Mouse (Mus musculus): ENCODE measurements around the gene Cep63. TPM values are rescaled to one million over a fixed set of nuclear protein-coding genes. Genes with fewer than 3 reads are reported as not detected.
A peak's percentile ranks its signal among the peaks of the same experiment; 100 is the strongest.

The Cep63 gene
- 34.2 and 48.8 TPM in 2 replicates for polyA plus RNA-seq (2014; fragmentation: Nextera tagmentation; extraction: Ambion mirVana)

DNA sequence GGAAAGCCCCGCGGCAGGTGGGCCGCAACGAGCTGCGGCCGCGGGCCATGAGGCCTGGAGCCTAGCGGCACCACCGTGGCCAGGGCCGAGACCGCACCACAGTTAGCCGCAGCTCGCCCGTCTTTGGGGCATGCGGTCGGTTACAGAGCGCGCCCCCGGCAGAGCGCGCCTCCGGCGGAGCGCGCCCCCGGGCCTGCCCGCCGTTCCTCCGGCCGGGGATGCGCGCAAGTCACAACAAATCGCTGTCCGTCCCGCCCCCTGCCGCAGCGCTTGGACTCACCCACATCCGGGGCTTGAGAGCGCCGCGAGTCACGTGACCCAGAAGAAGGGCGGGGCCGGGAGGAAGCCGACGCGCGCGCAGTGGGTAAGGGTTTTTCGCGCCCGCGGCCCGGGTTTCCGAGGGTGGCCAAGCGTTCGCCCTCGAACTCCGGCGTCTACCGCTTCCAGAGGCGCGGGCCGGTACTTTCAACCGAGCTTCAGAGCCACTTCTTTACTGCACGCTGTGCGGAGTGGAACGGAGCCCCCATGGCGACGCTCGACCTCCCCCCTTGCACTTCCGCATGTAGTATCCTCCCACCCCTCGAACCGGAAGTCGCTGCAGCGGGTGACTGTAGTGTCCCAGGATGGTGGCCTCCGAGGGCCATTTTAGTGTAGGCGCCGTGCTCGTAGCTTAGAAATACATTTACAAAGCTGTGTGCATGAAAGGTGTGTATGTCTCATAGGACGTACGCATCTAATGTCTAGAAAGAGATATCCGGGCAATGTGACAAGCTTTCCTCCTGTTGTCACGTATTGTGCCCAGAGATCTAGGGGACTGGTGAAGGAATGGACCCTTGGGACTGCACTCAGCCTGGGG is at the start of gene Cep63, which contains the start of gene Anapc13:
TSS of gene Cep63 (minus strand) at position 552 of the 856 bp plus-strand sequence.
TSS of gene Anapc13 (plus strand) at position 314 of the 856 bp plus-strand sequence.
- H3K36me3 ChIP-seq (ENCODE audit: control insufficient read depth, insufficient read depth, low read length) = no peaks in the 10 kb centered on the region
- peak within 1 kb of the TSS; percentile 92 for H3K27ac ChIP-seq (ENCODE audit: low read depth, low read length)
- no peaks in the 10 kb centered on the region for H3K9me3 ChIP-seq (replicated peaks; ENCODE audit: control insufficient read depth, low read length)
- peak within 1 kb of the TSS; percentile 84 for H3K4me2 ChIP-seq
- H3K4me3 ChIP-seq (ENCODE audit: low read depth, low read length) = peak within 1 kb of the TSS; percentile 85
- WGBS (ENCODE audit: insufficient replicate concordance) = under 1% methylated on average over 73 of the region's 84 CpGs
- no peaks in the 10 kb centered on the region for H3K27me3 ChIP-seq (ENCODE audit: control insufficient read depth, insufficient read depth, low read length)
- peak within 1 kb of the TSS; percentile 100 for H3K9ac ChIP-seq (ENCODE audit: low read depth, low read length)
- H3K4me1 ChIP-seq (ENCODE audit: control insufficient read depth, insufficient read depth, low read length) = peaks cover 13% of the 10 kb centered on the region
- peak; percentile 94 for ATAC-seq (replicated peaks; ENCODE audit: insufficient number of reproducible peaks, low FRiP score, low TSS enrichment)

GRCm38 (mm10) chr9:102675922-102676321 is 49.6 kb upstream of the Cep63 start:
- Histone ChIP-seq H3K4me3 (ENCODE audit: low read depth, low read length) (no peak overlapping the region), H3K4me2 (no peak overlapping the region), H3K9me3 (replicated peaks; ENCODE audit: control insufficient read depth, low read length) (no peaks in the 10 kb centered on the region), H3K9ac (ENCODE audit: low read depth, low read length) (no peak overlapping the region), H3K4me1 (ENCODE audit: control insufficient read depth, insufficient read depth, low read length) (peaks cover 25% of the 10 kb centered on the region), H3K36me3 (ENCODE audit: control insufficient read depth, insufficient read depth, low read length) (no peaks in the 10 kb centered on the region), H3K27me3 (ENCODE audit: control insufficient read depth, insufficient read depth, low read length) (no peaks in the 10 kb centered on the region), H3K27ac (ENCODE audit: low read depth, low read length) (no peak overlapping the region)
- WGBS (ENCODE audit: insufficient replicate concordance) = 42% methylated on average over 5 of the region's 5 CpGs
- 0 out of 2 replicates have a peak, but pooled peaks have one; percentile 18 for ATAC-seq (replicated peaks; ENCODE audit: insufficient number of reproducible peaks, low FRiP score, low TSS enrichment)

- 57% methylated on average over 7 of the region's 7 CpGs for WGBS (ENCODE audit: insufficient replicate concordance)
- no peak overlapping the region for H3K4me3 ChIP-seq (ENCODE audit: low read depth, low read length)
- H3K27me3 ChIP-seq (ENCODE audit: control insufficient read depth, insufficient read depth, low read length) = no peaks in the 10 kb centered on the region
- no peak overlapping the region for H3K4me2 ChIP-seq
- no peaks in the 10 kb centered on the region for H3K36me3 ChIP-seq (ENCODE audit: control insufficient read depth, insufficient read depth, low read length)
- H3K27ac ChIP-seq (ENCODE audit: low read depth, low read length) = no peak overlapping the region
- H3K9me3 ChIP-seq (replicated peaks; ENCODE audit: control insufficient read depth, low read length) = no peaks in the 10 kb centered on the region
- peaks cover 25% of the 10 kb centered on the region for H3K4me1 ChIP-seq (ENCODE audit: control insufficient read depth, insufficient read depth, low read length)
- no peak overlapping the region for H3K9ac ChIP-seq (ENCODE audit: low read depth, low read length)
- ATAC-seq (replicated peaks; ENCODE audit: insufficient number of reproducible peaks, low FRiP score, low TSS enrichment) = no peak
Observed at GRCm38 (mm10) chr9:102673381-102673780, 47.0 kb upstream of the Cep63 start.

DNA sequence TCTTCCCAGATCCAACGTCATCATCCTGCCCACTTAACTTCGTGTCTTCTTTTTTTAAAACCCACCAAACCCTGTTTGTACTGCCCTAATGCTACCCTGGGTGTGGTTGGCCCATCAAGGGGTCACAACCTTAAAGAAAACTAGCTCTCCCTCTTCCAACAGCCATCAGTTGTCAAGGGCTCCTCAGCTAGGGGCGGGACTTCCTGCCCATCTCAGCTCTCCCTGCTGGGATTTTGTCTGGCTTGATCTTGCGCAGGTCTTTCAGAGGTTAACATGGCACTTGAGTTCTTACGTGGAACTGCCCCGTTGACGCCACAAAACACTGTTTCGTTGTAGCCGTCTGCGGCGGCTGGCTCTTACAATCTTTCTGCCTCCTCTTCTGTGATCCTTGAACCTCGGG is 42.6 kb upstream of the Cep63 start:
- H3K9me3 ChIP-seq (replicated peaks; ENCODE audit: control insufficient read depth, low read length) = no peaks in the 10 kb centered on the region

GRCm38 (mm10) chr9:102668115-102668514 is 41.8 kb upstream of the Cep63 start:
- no peak for ATAC-seq (replicated peaks; ENCODE audit: insufficient number of reproducible peaks, low FRiP score, low TSS enrichment)
- Histone ChIP-seq H3K4me3 (ENCODE audit: low read depth, low read length) (no peak overlapping the region), H3K27me3 (ENCODE audit: control insufficient read depth, insufficient read depth, low read length) (no peaks in the 10 kb centered on the region), H3K4me2 (no peak overlapping the region), H3K9ac (ENCODE audit: low read depth, low read length) (no peak overlapping the region), H3K36me3 (ENCODE audit: control insufficient read depth, insufficient read depth, low read length) (no peaks in the 10 kb centered on the region), H3K4me1 (ENCODE audit: control insufficient read depth, insufficient read depth, low read length) (peaks cover 3% of the 10 kb centered on the region; the same call in 1 of the 2 replicates), H3K27ac (ENCODE audit: low read depth, low read length) (no peak overlapping the region), H3K9me3 (replicated peaks; ENCODE audit: control insufficient read depth, low read length) (no peaks in the 10 kb centered on the region)
- 49% methylated on average over 6 of the region's 6 CpGs for WGBS (ENCODE audit: insufficient replicate concordance)

More for the DNA sequence above, 42.6 kb upstream of the Cep63 start:
- WGBS (ENCODE audit: insufficient replicate concordance) = 79% methylated on average over 12 of the region's 12 CpGs
- H3K4me1 ChIP-seq (ENCODE audit: control insufficient read depth, insufficient read depth, low read length) = peaks cover 8% of the 10 kb centered on the region; the same call in 1 of the 2 replicates
- no peak overlapping the region for H3K27ac ChIP-seq (ENCODE audit: low read depth, low read length)
- no peak overlapping the region for H3K9ac ChIP-seq (ENCODE audit: low read depth, low read length)
- H3K4me2 ChIP-seq = no peak overlapping the region
- H3K36me3 ChIP-seq (ENCODE audit: control insufficient read depth, insufficient read depth, low read length) = no peaks in the 10 kb centered on the region
- no peak for ATAC-seq (replicated peaks; ENCODE audit: insufficient number of reproducible peaks, low FRiP score, low TSS enrichment)
- H3K4me3 ChIP-seq (ENCODE audit: low read depth, low read length) = no peak overlapping the region
- no peaks in the 10 kb centered on the region for H3K27me3 ChIP-seq (ENCODE audit: control insufficient read depth, insufficient read depth, low read length)

GRCm38 (mm10) chr9:102656355-102657095 is 30.2 kb upstream of the Cep63 start:
- ATAC-seq (replicated peaks; ENCODE audit: insufficient number of reproducible peaks, low FRiP score, low TSS enrichment) = no peak
- no peak overlapping the region for H3K27ac ChIP-seq (ENCODE audit: low read depth, low read length)
- 55% methylated on average over 8 of the region's 8 CpGs for WGBS (ENCODE audit: insufficient replicate concordance)

GRCm38 (mm10) chr9:102651199-102651720 is 24.9 kb upstream of the Cep63 start:
- Histone ChIP-seq H3K27me3 (ENCODE audit: control insufficient read depth, insufficient read depth, low read length) (no peaks in the 10 kb centered on the region), H3K9me3 (replicated peaks; ENCODE audit: control insufficient read depth, low read length) (no peaks in the 10 kb centered on the region), H3K9ac (ENCODE audit: low read depth, low read length) (no peak overlapping the region), H3K4me2 (no peak overlapping the region), H3K36me3 (ENCODE audit: control insufficient read depth, insufficient read depth, low read length) (no peaks in the 10 kb centered on the region), H3K27ac (ENCODE audit: low read depth, low read length) (no peak overlapping the region), H3K4me3 (ENCODE audit: low read depth, low read length) (no peak overlapping the region), H3K4me1 (ENCODE audit: control insufficient read depth, insufficient read depth, low read length) (no peaks in the 10 kb centered on the region)
- ATAC-seq (replicated peaks; ENCODE audit: insufficient number of reproducible peaks, low FRiP score, low TSS enrichment) = no peak
- WGBS (ENCODE audit: insufficient replicate concordance) = 51% methylated on average over 6 of the region's 6 CpGs

More at GRCm38 (mm10) chr9:102656355-102657095, 30.2 kb upstream of the Cep63 start:
- Histone ChIP-seq H3K36me3 (ENCODE audit: control insufficient read depth, insufficient read depth, low read length) (no peaks in the 10 kb centered on the region), H3K4me3 (ENCODE audit: low read depth, low read length) (no peak overlapping the region), H3K9me3 (replicated peaks; ENCODE audit: control insufficient read depth, low read length) (no peaks in the 10 kb centered on the region), H3K4me2 (no peak overlapping the region), H3K27me3 (ENCODE audit: control insufficient read depth, insufficient read depth, low read length) (no peaks in the 10 kb centered on the region), H3K4me1 (ENCODE audit: control insufficient read depth, insufficient read depth, low read length) (peaks cover 6% of the 10 kb centered on the region; the same call in 1 of the 2 replicates), H3K9ac (ENCODE audit: low read depth, low read length) (no peak overlapping the region)

DNA sequence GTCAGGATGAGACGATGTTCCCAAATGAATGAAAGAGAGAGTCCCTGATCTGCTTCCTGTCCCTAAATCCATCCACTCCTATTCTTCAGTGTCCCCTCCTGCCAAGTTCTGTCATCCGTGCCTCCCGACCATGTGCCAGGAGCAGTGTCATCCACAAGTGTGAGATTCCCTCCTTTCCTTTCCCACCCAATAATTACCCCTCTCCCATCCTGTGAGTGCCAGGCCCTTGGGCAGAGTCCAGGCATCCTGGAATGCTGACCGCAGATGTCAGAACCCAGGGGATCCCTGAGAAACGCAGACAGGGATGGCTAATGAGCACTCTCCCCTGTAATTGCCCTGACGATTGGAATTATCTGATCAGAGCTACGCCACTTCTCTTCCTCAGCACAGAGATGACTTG is 24.3 kb upstream of the Cep63 start:
- H3K27me3 ChIP-seq (ENCODE audit: control insufficient read depth, insufficient read depth, low read length) = no peaks in the 10 kb centered on the region
- WGBS (ENCODE audit: insufficient replicate concordance) = 30% methylated on average over 7 of the region's 7 CpGs
- H3K9ac ChIP-seq (ENCODE audit: low read depth, low read length) = no peak overlapping the region
- no peaks in the 10 kb centered on the region for H3K36me3 ChIP-seq (ENCODE audit: control insufficient read depth, insufficient read depth, low read length)
- H3K4me3 ChIP-seq (ENCODE audit: low read depth, low read length) = no peak overlapping the region
- H3K4me2 ChIP-seq = no peak overlapping the region
- no peak for ATAC-seq (replicated peaks; ENCODE audit: insufficient number of reproducible peaks, low FRiP score, low TSS enrichment)
- no peaks in the 10 kb centered on the region for H3K9me3 ChIP-seq (replicated peaks; ENCODE audit: control insufficient read depth, low read length)
- no peak overlapping the region for H3K27ac ChIP-seq (ENCODE audit: low read depth, low read length)
- no peaks in the 10 kb centered on the region for H3K4me1 ChIP-seq (ENCODE audit: control insufficient read depth, insufficient read depth, low read length)
